Comparison of ENCODE assay signal across 21 mouse cellular contexts in the genomic region with DNA sequence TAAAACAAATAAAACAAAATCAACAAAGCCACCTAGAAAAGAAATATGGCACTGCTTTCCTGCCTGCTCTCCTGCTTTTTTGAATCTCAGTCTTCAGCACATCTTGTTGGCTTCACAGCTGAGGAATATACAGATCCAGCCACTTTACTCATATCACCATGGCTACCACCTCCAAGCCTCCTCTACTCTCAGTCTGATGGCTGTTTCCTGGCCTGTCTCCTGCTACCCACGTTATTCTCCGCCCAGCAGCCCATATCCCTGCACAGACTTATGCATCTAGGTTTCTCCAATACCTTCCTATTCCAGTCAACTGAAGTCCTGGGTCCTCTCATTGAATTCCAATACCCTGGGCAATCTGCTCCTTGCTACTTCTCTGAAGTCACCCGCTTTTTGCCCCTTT. TPM values are rescaled to one million over a fixed set of nuclear protein-coding genes. Genes with fewer than 3 reads are reported as not detected.
DNase-seq lines count a peak whose midpoint lies in the region; ATAC-seq and TF ChIP-seq lines count a peak whose summit lies in the region.
"Had no signal": no experiment of that assay in that cellular context is flagged by ENCODE, and none has a peak within 500 bp of the region (broad histone marks: within the 10 kb centered on the region; RNA-seq: fewer than 3 reads in every experiment).

No protein-coding gene starts in this region.

- peak overlapping the region; percentile 71 for H3K27ac ChIP-seq in layer of hippocampus, adult 2 months
- H3K27ac ChIP-seq in hindbrain, embryonic 14.5 days = no peak overlapping the region
- H3K27ac ChIP-seq: forebrain, embryonic 13.5 days; gastrocnemius, adult 2 months; heart, embryonic 13.5 days; hindbrain, embryonic 13.5 days; limb, embryonic 10.5 days; midbrain, embryonic 10.5 days; stomach, embryonic 15.5 days had no signal

- WGBS in hindbrain, embryonic 14.5 days = 81% methylated on average over 3 of the region's 3 CpGs

- no peak for ATAC-seq in hindbrain, embryonic 14.5 days (ENCODE audit: low FRiP score)
- ATAC-seq: forebrain, embryonic 13.5 days had no signal

- no peak for TF ChIP-seq CTCF in layer of hippocampus, adult 2 months (conservative IDR thresholded peaks at IDR 0.05)

- no peak overlapping the region for H3K9ac ChIP-seq in hindbrain, embryonic 14.5 days
- H3K9ac ChIP-seq: forebrain, embryonic 13.5 days; heart, embryonic 13.5 days; hindbrain, embryonic 13.5 days; lung, embryonic 14.5 days; stomach, embryonic 15.5 days had no signal

- H3K4me1 ChIP-seq in hindbrain, embryonic 14.5 days (replicated peaks; ENCODE audit: control insufficient read depth, insufficient read depth, low read length) = no peaks in the 10 kb centered on the region; the same call in 1 of the 2 replicates
- H3K4me1 ChIP-seq: forebrain, embryonic 13.5 days; stomach, embryonic 15.5 days had no signal

- no peaks in the 10 kb centered on the region for H3K36me3 ChIP-seq in hindbrain, embryonic 14.5 days (replicated peaks; ENCODE audit: control insufficient read depth, insufficient read depth)
- H3K36me3 ChIP-seq: heart, embryonic 13.5 days; hindbrain, embryonic 13.5 days; limb, embryonic 10.5 days; midbrain, embryonic 10.5 days; stomach, embryonic 15.5 days had no signal

- peak in 1 of 2 experiments; percentile 77 for DNase-seq in layer of hippocampus, adult 2 months (ENCODE audit: low spot score in 2 of 2)
- DNase-seq in layer of hippocampus, postnatal 10 days (ENCODE audit: low spot score in 2 of 2) = no peak
- peak; percentile 37 to 44 for DNase-seq in frontal cortex, postnatal 14 days (ENCODE audit: low spot score in 2 of 2)
- DNase-seq in left cerebral cortex, postnatal 25 days (ENCODE audit: low spot score in 2 of 2) = peak; percentile 68 to 94
- peak; percentile 87 for DNase-seq in telencephalon, adult 2 months (ENCODE audit: low read depth, low spot score)
- DNase-seq in hindbrain, embryonic 14.5 days (ENCODE audit: low spot score) = no peak
- no peak for DNase-seq in cerebellum, adult 18-20 months
- DNase-seq: adrenal gland, postnatal 14 days; cerebellum, adult 11-12 months; gastrocnemius, adult 2 months; kidney, adult 9 months; kidney, postnatal 36 days; lung, embryonic 14.5 days; lung, postnatal 4 days; thymus, adult 2 months had no signal

- intact Hi-C loops in left cerebral cortex, postnatal 25 days (cut with DNase I) = loop anchor here (10.0 kb wide), 1 partner anchor 809 kb away; no protein-coding TSS in a partner anchor

- no peak overlapping the region for H3K4me2 ChIP-seq in hindbrain, embryonic 14.5 days (replicated peaks)
- H3K4me2 ChIP-seq: forebrain, embryonic 13.5 days; heart, embryonic 13.5 days; hindbrain, embryonic 13.5 days; lung, embryonic 14.5 days; stomach, embryonic 15.5 days had no signal

- H3K9me3 ChIP-seq in hindbrain, embryonic 14.5 days (ENCODE audit: control insufficient read depth, low read length) = no peaks in the 10 kb centered on the region
- H3K9me3 ChIP-seq: forebrain, embryonic 13.5 days; heart, embryonic 13.5 days; hindbrain, embryonic 13.5 days; limb, embryonic 10.5 days; midbrain, embryonic 10.5 days; stomach, embryonic 15.5 days had no signal

- no peaks in the 10 kb centered on the region for H3K27me3 ChIP-seq in hindbrain, embryonic 14.5 days (ENCODE audit: control insufficient read depth, insufficient read depth, low read length)
- H3K27me3 ChIP-seq: forebrain, embryonic 13.5 days; hindbrain, embryonic 13.5 days; stomach, embryonic 15.5 days had no signal

- H3K4me3 ChIP-seq in layer of hippocampus, adult 2 months = no peak overlapping the region
- no peak overlapping the region for H3K4me3 ChIP-seq in hindbrain, embryonic 14.5 days (replicated peaks; ENCODE audit: low read length)
- H3K4me3 ChIP-seq: forebrain, embryonic 13.5 days; gastrocnemius, adult 2 months; heart, embryonic 13.5 days; hindbrain, embryonic 13.5 days; limb, embryonic 10.5 days; midbrain, embryonic 10.5 days; stomach, embryonic 15.5 days had no signal

RNA-seq across cellular contexts. Expression of gene Tmem136, which starts 17.2 kb away (rescaled TPM):
- 10 to 100 TPM; 23.5 to 25.5 TPM for total RNA-seq in layer of hippocampus, adult 2 months (2021)
- total RNA-seq in layer of hippocampus, postnatal 10 days (2021) = 10 to 100 TPM; 17.0 to 19.7 TPM
- 10 to 100 TPM; 17.0 to 19.0 TPM for total RNA-seq in left cerebral cortex, postnatal 25 days (2021)
- polyA plus RNA-seq in hindbrain, embryonic 14.5 days (2014; fragmentation: Nextera tagmentation; extraction: Ambion mirVana) = 10.1 and 11.1 TPM in 2 replicates

RNA-seq across cellular contexts. Expression of gene Arhgef12, which starts 26.5 kb away (rescaled TPM):
- total RNA-seq in layer of hippocampus, adult 2 months (2021) = 100 to 1,000 TPM; 146 to 162 TPM
- 100 to 1,000 TPM; 146 to 151 TPM for total RNA-seq in layer of hippocampus, postnatal 10 days (2021)
- 100 to 1,000 TPM; 149 to 163 TPM for total RNA-seq in left cerebral cortex, postnatal 25 days (2021)
- 31.7 and 38.4 TPM in 2 replicates for polyA plus RNA-seq in hindbrain, embryonic 14.5 days (2014; fragmentation: Nextera tagmentation; extraction: Ambion mirVana)

Comparison
In these comparisons a context has a peak if more than half of its experiments do, and no peak if none do; other contexts are left out.
1. DNase-seq: peak in frontal cortex, postnatal 14 days (2 of 2), left cerebral cortex, postnatal 25 days (2 of 2) and telencephalon, adult 2 months (single experiment); none in layer of hippocampus, postnatal 10 days (0 of 2), hindbrain, embryonic 14.5 days (single experiment) and cerebellum, adult 18-20 months (0 of 2).